Mouse (Mus musculus): ENCODE data around the gene Vsig10. TPM values are rescaled to one million over a fixed set of nuclear protein-coding genes. Genes with fewer than 3 reads are reported as not detected.
A peak's percentile ranks its signal among the peaks of the same experiment; 100 is the strongest.

The Vsig10 gene
- polyA plus RNA-seq, 1 experiment from 2014 or later, result 8.1 TPM

DNA sequence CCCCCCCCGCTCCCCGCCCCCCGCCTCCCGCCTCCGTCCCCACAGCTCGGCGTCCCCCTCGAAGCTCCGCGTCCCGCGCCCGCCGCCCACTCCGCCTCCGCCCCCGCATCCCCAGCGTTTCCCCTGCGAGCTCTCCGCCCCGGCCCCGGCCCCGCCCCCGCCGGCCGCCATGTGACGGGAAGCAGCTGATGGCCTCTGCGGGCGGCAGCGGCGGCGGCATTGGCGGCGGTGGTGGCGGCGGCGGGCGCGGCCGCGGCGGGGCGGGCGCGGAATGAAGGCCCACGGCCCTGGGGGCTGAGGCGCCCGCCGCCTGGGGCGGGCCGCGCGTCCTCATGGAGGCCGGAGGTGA lies 38.2 kb downstream of the Vsig10 start, which contains the start of gene Wsb2:
Wsb2 (plus strand) TSS at position 176 of the 349 bp plus-strand sequence.
- peaks cover 10% of the 10 kb centered on the region; the same call in 1 of the 2 replicates for H3K36me3 ChIP-seq
- peak; percentile 71 for ATAC-seq (ENCODE audit: extremely low read depth, insufficient number of reproducible peaks, low FRiP score, low TSS enrichment)
- H3K9ac ChIP-seq, result peak within 1 kb of the TSS; percentile 99
- H3K27ac ChIP-seq (replicated peaks), result peak within 1 kb of the TSS; percentile 98
- H3K27me3 ChIP-seq (replicated peaks), result no peaks in the 10 kb centered on the region
- peak within 1 kb of the TSS; percentile 91 for H3K4me2 ChIP-seq
- peak within 1 kb of the TSS; percentile 99 for H3K4me3 ChIP-seq
- under 1% methylated on average over 35 of the region's 54 CpGs for WGBS
- H3K4me1 ChIP-seq, result peaks cover 61% of the 10 kb centered on the region
- no peaks in the 10 kb centered on the region for H3K9me3 ChIP-seq

DNA sequence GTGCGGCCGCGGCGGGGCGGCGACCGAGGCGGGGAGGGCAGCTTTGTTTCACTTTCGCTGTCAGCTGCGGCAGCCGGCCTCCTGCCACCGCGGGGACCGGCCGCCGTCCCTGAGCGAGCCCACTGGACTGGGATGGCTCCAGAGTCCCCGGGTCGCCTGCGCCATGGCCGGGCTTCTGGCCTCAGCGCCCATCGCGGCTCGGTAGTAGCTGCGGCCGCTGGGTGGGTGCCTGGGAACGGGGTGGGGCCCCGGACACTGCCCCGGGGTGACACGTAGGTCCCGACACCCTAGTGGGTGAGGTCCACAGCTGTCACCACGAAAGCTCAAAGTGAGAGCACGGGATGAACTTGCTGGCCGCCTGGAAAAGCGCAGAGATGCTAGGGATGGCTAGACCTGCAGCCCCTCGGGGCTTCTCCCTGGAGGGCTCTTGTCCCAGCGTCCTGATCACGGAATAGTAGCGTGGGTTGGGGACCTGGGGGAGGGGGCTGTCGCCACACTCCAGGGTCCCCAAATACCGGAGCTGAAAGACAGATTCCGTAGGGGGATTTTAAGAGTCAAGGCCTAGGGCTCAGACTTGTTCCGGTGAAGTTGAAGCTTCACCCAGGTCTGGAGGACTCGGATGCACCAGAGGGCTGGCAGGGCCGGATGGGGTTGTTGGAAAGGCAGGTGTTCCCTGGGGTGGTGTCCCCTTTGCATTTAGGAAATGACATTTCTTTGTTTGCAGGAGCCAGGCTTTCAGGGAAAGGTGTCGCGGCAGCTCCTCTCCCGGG lies 38.8 kb downstream of the Vsig10 start:
- peak overlapping the region; percentile 99 for H3K9ac ChIP-seq
- peak overlapping the region; percentile 98 for H3K27ac ChIP-seq (replicated peaks)
- H3K4me2 ChIP-seq, result peak overlapping the region; percentile 91
- no peaks in the 10 kb centered on the region for H3K27me3 ChIP-seq (replicated peaks)
- H3K4me3 ChIP-seq, result peak overlapping the region; percentile 99
- H3K36me3 ChIP-seq, result peaks cover 4% of the 10 kb centered on the region; the same call in 1 of the 2 replicates
- under 1% methylated on average over 49 of the region's 49 CpGs for WGBS
- H3K4me1 ChIP-seq, result peaks cover 66% of the 10 kb centered on the region
- peak; percentile 48; the same call in 1 of the 2 replicates for ATAC-seq (ENCODE audit: extremely low read depth, insufficient number of reproducible peaks, low FRiP score, low TSS enrichment)
- no peaks in the 10 kb centered on the region for H3K9me3 ChIP-seq

DNA sequence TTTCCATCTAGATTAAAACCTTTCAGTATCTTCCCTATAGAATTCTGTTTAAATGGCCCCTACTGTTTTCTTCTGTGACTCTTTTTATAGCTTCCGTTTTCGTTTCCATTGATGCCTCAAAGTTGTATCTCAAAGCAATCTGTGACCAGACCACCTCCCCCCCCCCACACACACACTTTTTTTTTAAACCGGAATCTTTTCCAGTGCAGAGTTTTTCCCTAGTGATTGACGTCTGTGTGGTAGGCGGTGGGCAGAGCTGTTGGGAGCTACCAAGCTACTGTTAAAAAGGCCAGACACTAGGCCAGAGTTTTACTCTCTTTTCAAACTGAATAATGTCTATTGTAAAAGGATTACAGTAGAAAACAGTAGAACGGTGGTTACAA lies 39.4 kb downstream of the Vsig10 start:
- 10% methylated on average over 6 of the region's 6 CpGs for WGBS
- Histone ChIP-seq H3K9me3 (no peaks in the 10 kb centered on the region), H3K36me3 (no peaks in the 10 kb centered on the region), H3K4me1 (peaks cover 71% of the 10 kb centered on the region), H3K4me2 (peak overlapping the region; percentile 91), H3K4me3 (peak overlapping the region; percentile 99), H3K9ac (peak overlapping the region; percentile 99), H3K27me3 (replicated peaks) (no peaks in the 10 kb centered on the region), H3K27ac (replicated peaks) (peak overlapping the region; percentile 98)
- ATAC-seq (ENCODE audit: extremely low read depth, insufficient number of reproducible peaks, low FRiP score, low TSS enrichment), result no peak

DNA sequence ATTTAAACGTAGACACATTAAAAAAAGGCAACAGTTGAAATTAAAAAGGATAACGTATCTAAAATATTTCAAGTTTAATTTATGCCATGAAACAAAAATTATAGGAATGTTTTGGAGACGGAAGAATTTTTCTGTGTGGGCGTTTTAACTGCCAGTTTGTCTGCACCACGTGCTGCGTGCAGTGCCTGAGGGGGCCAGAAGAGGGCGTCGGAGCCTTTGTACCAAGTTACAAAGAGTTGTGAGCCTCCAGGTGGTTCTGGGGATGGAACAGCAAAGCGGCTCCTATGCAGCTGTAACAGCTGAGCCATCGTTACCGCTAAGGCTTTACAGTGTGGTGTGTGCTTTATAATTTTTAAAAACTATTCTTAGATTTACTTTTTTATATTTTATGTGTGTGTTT lies 39.8 kb downstream of the Vsig10 start:
- Histone ChIP-seq H3K4me1 (peaks cover 76% of the 10 kb centered on the region), H3K9ac (peak overlapping the region; percentile 99), H3K4me2 (peak overlapping the region; percentile 91), H3K27me3 (replicated peaks) (no peaks in the 10 kb centered on the region), H3K27ac (replicated peaks) (no peak overlapping the region), H3K9me3 (no peaks in the 10 kb centered on the region), H3K4me3 (peak overlapping the region; percentile 99), H3K36me3 (peaks cover 5% of the 10 kb centered on the region)
- 41% methylated on average over 11 of the region's 11 CpGs for WGBS
- ATAC-seq (ENCODE audit: extremely low read depth, insufficient number of reproducible peaks, low FRiP score, low TSS enrichment), result no peak

DNA sequence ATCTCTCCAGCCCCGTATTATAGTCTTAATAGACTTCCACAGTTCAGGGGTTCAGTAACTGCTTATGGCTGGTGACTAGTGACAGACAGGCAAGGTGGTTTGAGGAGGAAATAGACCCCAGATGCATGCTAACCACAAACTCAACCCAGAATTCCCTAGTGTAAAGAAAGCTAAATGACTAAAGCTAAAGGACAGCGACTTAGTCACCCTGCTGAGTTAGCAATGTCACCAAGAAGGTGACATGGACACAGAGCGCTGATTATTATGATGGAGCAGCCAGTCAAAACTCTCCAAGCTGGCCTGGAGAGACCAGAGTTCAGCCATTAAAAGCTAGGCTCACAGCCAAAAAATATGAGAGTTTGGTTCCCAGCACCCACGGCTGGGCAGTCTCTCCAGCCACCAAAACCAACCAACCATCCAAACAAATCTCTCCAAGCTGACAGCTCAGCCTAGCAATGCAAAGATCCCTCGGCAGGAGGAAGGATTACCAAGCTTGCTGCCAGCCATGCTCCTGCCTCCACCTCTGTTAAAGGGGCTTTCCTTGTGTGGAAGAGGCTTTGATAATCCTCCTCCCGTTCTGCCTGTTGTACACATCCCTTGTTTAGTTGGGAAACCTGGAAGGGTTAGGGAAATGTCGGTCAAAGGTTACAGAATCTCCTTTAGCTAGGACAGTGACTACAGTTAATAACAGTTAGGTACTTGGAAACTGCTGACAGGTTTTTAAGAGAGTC lies 40.8 kb downstream of the Vsig10 start:
- 37% methylated on average over 7 of the region's 7 CpGs for WGBS
- peak overlapping the region; percentile 55 for H3K9ac ChIP-seq
- no peaks in the 10 kb centered on the region for H3K27me3 ChIP-seq (replicated peaks)
- peak overlapping the region; percentile 89 for H3K27ac ChIP-seq (replicated peaks)
- peaks cover 14% of the 10 kb centered on the region for H3K36me3 ChIP-seq
- H3K9me3 ChIP-seq, result no peaks in the 10 kb centered on the region
- H3K4me1 ChIP-seq, result peaks cover 82% of the 10 kb centered on the region
- no peak for ATAC-seq (ENCODE audit: extremely low read depth, insufficient number of reproducible peaks, low FRiP score, low TSS enrichment)
- H3K4me3 ChIP-seq, result 0 out of 2 replicates have a peak overlapping the region, but pooled peaks have one; percentile 9
- H3K4me2 ChIP-seq, result peak overlapping the region; percentile 91

DNA sequence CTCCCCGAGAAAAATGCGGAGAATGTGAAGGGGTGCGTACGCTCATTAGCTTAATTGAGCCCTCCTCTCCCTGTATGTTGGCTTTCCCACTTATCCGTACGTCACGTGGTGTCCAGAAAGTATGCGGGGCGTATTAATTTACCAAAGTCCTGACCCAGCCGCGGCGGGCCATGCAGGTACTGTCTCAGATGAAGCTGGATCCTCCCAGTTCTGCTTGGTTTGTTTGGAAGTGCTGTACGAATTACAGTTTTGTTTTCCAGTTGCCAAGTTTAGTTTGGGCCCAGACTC lies 41.3 kb downstream of the Vsig10 start:
- H3K4me1 ChIP-seq, result peaks cover 79% of the 10 kb centered on the region
- H3K4me2 ChIP-seq, result peak overlapping the region; percentile 91
- 50% methylated on average over 13 of the region's 13 CpGs for WGBS
- ATAC-seq (ENCODE audit: extremely low read depth, insufficient number of reproducible peaks, low FRiP score, low TSS enrichment), result no peak
- 0 out of 2 replicates have a peak overlapping the region, but pooled peaks have one; percentile 9 for H3K4me3 ChIP-seq
- peak overlapping the region; percentile 55; the same call in 1 of the 2 replicates for H3K9ac ChIP-seq
- peaks cover 19% of the 10 kb centered on the region for H3K36me3 ChIP-seq
- H3K9me3 ChIP-seq, result no peaks in the 10 kb centered on the region
- peak overlapping the region; percentile 89 for H3K27ac ChIP-seq (replicated peaks)
- no peaks in the 10 kb centered on the region for H3K27me3 ChIP-seq (replicated peaks)

DNA sequence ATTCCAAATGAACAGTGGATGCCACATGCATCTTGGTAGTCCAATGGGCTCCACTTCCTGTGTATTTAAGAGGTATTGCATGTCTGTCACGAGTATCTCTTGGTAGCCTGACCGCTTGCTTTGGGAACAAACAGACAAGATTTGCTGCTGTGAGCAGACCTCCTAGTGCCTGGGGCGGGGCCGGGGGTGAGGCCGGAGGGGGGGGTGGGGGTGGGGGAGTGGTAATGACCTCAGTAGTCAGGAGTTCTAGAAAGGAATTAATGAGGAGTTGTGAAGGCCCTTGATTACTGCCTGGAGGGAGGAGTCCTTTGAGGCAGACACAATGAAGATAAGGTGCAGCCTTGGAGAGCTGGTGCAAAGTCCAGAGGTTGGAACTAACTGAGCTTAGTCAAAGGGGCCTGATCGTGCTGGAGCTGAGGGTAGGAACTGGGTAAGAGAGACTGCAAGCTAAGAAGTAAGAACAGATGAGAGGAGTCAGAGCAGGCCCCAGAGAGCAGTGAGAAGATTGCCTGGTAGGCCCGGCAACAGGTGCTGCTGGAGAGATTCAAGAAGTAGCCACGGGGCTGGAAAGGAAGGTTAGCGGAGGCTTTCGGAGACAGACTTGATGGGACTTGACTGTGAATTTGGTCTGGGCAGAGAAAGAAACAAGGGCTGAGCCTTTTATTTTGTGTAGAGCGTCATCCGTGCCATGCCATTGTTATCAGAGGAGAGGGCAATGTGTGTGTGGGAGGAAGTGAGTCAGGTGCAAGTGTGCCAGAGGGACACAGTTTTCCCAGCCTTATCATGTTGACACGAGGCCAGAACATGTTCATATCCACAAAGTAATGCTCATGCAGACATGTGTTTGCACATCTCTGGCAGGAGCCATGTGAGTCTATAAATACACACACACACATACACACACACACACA lies 42.0 kb downstream of the Vsig10 start:
- WGBS, result 20% methylated on average over 13 of the region's 13 CpGs
- Histone ChIP-seq H3K36me3 (peaks cover 26% of the 10 kb centered on the region), H3K9ac (peak overlapping the region; percentile 60), H3K27ac (replicated peaks) (peak overlapping the region; percentile 89), H3K4me2 (peak overlapping the region; percentile 91), H3K4me3 (peak overlapping the region; percentile 5; the same call in 1 of the 2 replicates), H3K27me3 (replicated peaks) (no peaks in the 10 kb centered on the region), H3K9me3 (no peaks in the 10 kb centered on the region), H3K4me1 (peaks cover 71% of the 10 kb centered on the region)
- ATAC-seq (ENCODE audit: extremely low read depth, insufficient number of reproducible peaks, low FRiP score, low TSS enrichment), result no peak

DNA sequence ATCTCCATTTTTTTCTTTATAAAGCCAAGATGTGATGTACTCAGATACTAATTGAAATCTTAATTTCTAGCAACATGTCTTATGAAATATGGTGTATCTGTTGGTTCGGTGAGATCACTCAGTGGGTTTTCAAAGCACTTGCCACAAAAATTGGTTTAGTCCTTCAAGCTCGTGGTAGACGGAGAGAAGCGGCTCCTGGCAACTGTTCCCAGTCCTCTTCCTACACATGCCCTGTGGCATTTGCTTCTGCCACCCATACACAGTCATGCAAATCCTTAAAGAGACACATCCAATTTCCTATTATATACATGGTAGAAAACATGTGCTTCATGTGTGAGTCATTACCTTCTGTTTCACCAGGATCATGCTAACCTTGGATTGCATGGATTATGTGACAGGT lies 42.7 kb downstream of the Vsig10 start:
- H3K27ac ChIP-seq (replicated peaks), result peak overlapping the region; percentile 89
- 79% methylated on average over 4 of the region's 4 CpGs for WGBS
- peaks cover 33% of the 10 kb centered on the region for H3K36me3 ChIP-seq
- ATAC-seq (ENCODE audit: extremely low read depth, insufficient number of reproducible peaks, low FRiP score, low TSS enrichment), result no peak
- H3K4me3 ChIP-seq, result no peak overlapping the region
- H3K9ac ChIP-seq, result no peak overlapping the region
- H3K9me3 ChIP-seq, result no peaks in the 10 kb centered on the region
- H3K4me2 ChIP-seq, result peak overlapping the region; percentile 91; the same call in 1 of the 2 replicates
- H3K27me3 ChIP-seq (replicated peaks), result no peaks in the 10 kb centered on the region
- H3K4me1 ChIP-seq, result peaks cover 64% of the 10 kb centered on the region

DNA sequence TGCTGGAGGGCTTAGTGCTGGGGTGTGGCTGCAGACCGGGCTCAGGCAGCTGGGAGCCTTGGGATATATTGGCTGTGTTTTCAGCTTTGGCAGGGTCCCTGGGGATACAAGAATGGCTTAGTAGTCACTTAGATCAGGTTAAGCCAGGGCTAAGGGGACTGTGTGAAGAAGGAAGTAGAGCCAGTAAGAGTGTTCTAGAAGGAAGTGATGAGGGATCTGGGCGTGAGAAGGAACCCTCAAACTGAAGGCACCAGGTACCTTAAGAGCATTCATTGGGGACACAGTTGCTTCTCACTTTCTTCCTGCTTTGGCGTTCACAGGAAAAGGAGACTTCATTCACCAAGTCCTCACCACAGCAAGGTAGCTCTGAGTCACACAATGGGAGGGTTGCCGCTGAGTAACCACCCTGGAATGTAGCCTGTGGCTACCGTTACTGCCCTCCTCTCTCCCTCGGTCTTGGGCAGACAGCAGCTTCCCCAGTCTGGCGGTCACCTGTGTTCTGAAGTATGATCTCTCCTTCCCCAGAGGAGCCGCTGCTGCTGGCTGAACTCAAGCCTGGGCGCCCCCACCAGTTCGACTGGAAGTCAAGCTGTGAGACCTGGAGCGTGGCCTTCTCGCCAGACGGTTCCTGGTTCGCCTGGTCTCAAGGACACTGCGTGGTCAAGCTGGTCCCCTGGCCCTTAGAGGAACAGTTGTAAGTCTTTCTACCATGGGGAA lies 44.3 kb downstream of the Vsig10 start:
- Histone ChIP-seq H3K36me3 (peaks cover 50% of the 10 kb centered on the region), H3K4me3 (no peak overlapping the region), H3K27ac (replicated peaks) (peak overlapping the region; percentile 53), H3K9me3 (no peaks in the 10 kb centered on the region), H3K4me1 (peaks cover 63% of the 10 kb centered on the region), H3K27me3 (replicated peaks) (no peaks in the 10 kb centered on the region), H3K4me2 (peak overlapping the region; percentile 18; the same call in 1 of the 2 replicates), H3K9ac (peak overlapping the region; percentile 50)
- no peak for ATAC-seq (ENCODE audit: extremely low read depth, insufficient number of reproducible peaks, low FRiP score, low TSS enrichment)
- WGBS, result 33% methylated on average over 15 of the region's 15 CpGs

DNA sequence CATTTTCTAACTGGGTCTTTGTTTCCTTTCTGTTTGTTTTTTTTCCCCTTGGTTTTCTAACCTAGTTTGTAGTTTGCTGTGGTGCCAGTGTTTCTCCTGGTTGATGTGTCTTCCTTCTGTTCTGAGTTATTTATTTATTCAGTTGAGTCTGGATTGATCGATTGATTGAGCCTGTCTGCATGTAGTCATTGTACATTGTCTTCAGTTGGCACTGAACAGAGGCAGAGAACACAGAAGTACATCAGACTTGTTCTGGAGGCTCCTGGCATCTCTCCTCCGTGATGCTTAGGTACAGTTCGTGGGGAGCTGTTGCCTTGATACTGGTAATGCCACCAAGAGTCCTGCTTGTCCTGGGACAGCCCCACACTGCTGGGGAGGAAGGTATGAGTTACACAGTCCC lies 45.9 kb downstream of the Vsig10 start:
- ATAC-seq (ENCODE audit: extremely low read depth, insufficient number of reproducible peaks, low FRiP score, low TSS enrichment), result no peak
- H3K9ac ChIP-seq, result no peak overlapping the region
- no peak overlapping the region for H3K4me3 ChIP-seq
- peaks cover 50% of the 10 kb centered on the region for H3K4me1 ChIP-seq
- H3K4me2 ChIP-seq, result no peak overlapping the region
- H3K27me3 ChIP-seq (replicated peaks), result no peaks in the 10 kb centered on the region
- no peak overlapping the region for H3K27ac ChIP-seq (replicated peaks)
- peaks cover 66% of the 10 kb centered on the region for H3K36me3 ChIP-seq
- 77% methylated on average over 3 of the region's 3 CpGs for WGBS
- H3K9me3 ChIP-seq, result no peaks in the 10 kb centered on the region

Measured in heart, embryonic 13.5 days (tissue).